Mouse (Mus musculus): Measurements from ENCODE around the gene Slc48a1. TPM values are rescaled to one million over a fixed set of nuclear protein-coding genes. Genes with fewer than 3 reads are reported as not detected.

Slc48a1 gene
- polyA plus RNA-seq, 1 experiment from 2014 or later = 45.1 TPM

- H3K4me1 ChIP-seq (ENCODE audit: control insufficient read depth, insufficient read depth, low read length) = peaks cover 23% of the 10 kb centered on the region
- H3K27ac ChIP-seq (ENCODE audit: low read depth, low read length) = peak overlapping the region; percentile 73; the same call in 1 of the 2 replicates
Observed at GRCm38 (mm10) chr15:97766594-97767279, 11.6 kb upstream of the Slc48a1 start.

DNA sequence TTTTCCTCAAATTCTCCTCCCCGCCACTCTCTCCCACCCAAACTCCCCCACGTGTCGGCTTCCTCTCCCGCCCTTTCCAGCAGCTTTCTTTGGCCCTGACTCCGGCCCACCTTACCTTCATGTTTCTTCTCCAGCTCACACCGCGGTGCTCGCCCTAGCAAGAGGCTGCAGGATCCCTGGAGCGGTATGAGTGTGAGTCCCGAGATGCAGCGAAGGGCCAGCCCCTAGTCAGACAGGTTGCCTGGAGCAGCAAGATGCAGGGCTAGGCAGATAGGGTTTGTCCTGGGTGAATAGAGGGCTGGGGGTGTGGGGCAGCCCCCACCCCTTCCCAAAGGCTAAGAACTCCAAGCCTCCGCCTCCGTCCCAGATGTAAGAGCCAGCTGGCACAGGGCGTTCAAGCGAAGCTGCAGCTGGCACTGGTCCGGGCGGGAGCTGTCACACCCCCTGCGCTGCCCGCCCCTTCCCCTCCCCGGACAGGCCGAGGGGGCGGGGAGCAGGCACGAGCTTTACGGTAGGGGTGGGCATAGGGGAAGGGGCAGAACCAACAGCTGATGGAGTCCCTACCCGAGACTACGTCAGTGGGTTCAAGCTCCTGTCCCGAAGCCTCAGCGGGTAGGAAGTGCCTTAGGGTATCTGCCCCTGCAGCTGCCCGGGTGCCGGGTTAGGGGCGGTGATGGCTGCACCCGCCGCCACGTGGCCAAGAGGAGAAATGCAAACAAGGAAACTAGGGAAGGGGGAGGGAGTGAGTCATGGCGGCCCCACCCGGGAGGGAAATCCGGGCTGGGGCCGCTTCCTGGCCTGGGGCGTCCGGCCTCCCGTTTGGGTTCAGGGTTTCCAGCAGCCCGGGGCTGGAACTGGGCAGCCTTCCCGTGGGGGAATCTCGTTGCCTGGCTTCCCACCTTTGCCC, 10.8 kb upstream of the Slc48a1 start, which contains the start of gene Rapgef3:
Rapgef3 (minus strand) TSS at position 693 of the 907 bp plus-strand sequence.
- WGBS (ENCODE audit: insufficient replicate concordance) = under 1% methylated on average over 43 of the region's 44 CpGs

More at GRCm38 (mm10) chr15:97766594-97767279, 11.6 kb upstream of the Slc48a1 start:
- H3K9me3 ChIP-seq (replicated peaks; ENCODE audit: control insufficient read depth, low read length) = no peaks in the 10 kb centered on the region
- no peaks in the 10 kb centered on the region for H3K36me3 ChIP-seq (ENCODE audit: control insufficient read depth, insufficient read depth, low read length)
- peak overlapping the region; percentile 73 for H3K9ac ChIP-seq (ENCODE audit: low read depth, low read length)
- peak overlapping the region; percentile 84 for H3K4me2 ChIP-seq
- 7% methylated on average over 23 of the region's 23 CpGs for WGBS (ENCODE audit: insufficient replicate concordance)
- peaks cover 22% of the 10 kb centered on the region for H3K27me3 ChIP-seq (ENCODE audit: control insufficient read depth, insufficient read depth, low read length)
- peak overlapping the region; percentile 48 for H3K4me3 ChIP-seq (ENCODE audit: low read depth, low read length)
- no peak for ATAC-seq (replicated peaks; ENCODE audit: insufficient number of reproducible peaks, low FRiP score, low TSS enrichment)

DNA sequence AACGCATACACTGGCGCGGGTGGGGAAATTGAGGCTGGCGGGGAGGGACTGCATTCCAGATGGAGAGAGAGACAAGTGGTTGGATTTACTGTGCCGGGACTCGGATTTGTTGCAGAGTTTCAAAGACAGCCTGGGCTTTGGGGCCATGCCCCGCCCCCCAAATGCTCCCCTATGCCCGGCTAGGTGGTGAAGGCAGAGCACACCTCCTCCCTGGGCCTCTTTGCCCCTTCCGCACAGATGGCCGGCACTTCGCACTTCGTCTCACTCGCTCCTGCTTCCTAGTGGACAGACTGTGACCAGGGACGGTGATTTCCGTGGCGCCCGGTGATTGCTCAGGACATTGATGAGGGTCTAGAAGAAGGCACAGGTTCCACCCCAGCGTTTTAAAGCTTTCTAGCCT, 10.1 kb upstream of the Slc48a1 start:
- Histone ChIP-seq H3K27ac (ENCODE audit: low read depth, low read length) (peak overlapping the region; percentile 73), H3K4me2 (peak overlapping the region; percentile 84), H3K36me3 (ENCODE audit: control insufficient read depth, insufficient read depth, low read length) (no peaks in the 10 kb centered on the region), H3K9me3 (replicated peaks; ENCODE audit: control insufficient read depth, low read length) (no peaks in the 10 kb centered on the region), H3K27me3 (ENCODE audit: control insufficient read depth, insufficient read depth, low read length) (peaks cover 22% of the 10 kb centered on the region), H3K4me3 (ENCODE audit: low read depth, low read length) (peak overlapping the region; percentile 48), H3K9ac (ENCODE audit: low read depth, low read length) (peak overlapping the region; percentile 73), H3K4me1 (ENCODE audit: control insufficient read depth, insufficient read depth, low read length) (peaks cover 32% of the 10 kb centered on the region)
- WGBS (ENCODE audit: insufficient replicate concordance) = 3% methylated on average over 18 of the region's 18 CpGs
- ATAC-seq (replicated peaks; ENCODE audit: insufficient number of reproducible peaks, low FRiP score, low TSS enrichment) = peak; percentile 37; the same call in 1 of the 2 replicates

More for the DNA sequence above, 10.8 kb upstream of the Slc48a1 start, which contains the start of gene Rapgef3:
- H3K36me3 ChIP-seq (ENCODE audit: control insufficient read depth, insufficient read depth, low read length) = no peaks in the 10 kb centered on the region
- H3K9ac ChIP-seq (ENCODE audit: low read depth, low read length) = peak within 1 kb of the TSS; percentile 73
- H3K27ac ChIP-seq (ENCODE audit: low read depth, low read length) = peak within 1 kb of the TSS; percentile 73
- peaks cover 22% of the 10 kb centered on the region for H3K27me3 ChIP-seq (ENCODE audit: control insufficient read depth, insufficient read depth, low read length)
- peaks cover 29% of the 10 kb centered on the region for H3K4me1 ChIP-seq (ENCODE audit: control insufficient read depth, insufficient read depth, low read length)
- H3K9me3 ChIP-seq (replicated peaks; ENCODE audit: control insufficient read depth, low read length) = no peaks in the 10 kb centered on the region
- peak within 1 kb of the TSS; percentile 84 for H3K4me2 ChIP-seq
- peak within 1 kb of the TSS; percentile 48 for H3K4me3 ChIP-seq (ENCODE audit: low read depth, low read length)
- peak; percentile 85 for ATAC-seq (replicated peaks; ENCODE audit: insufficient number of reproducible peaks, low FRiP score, low TSS enrichment)

DNA sequence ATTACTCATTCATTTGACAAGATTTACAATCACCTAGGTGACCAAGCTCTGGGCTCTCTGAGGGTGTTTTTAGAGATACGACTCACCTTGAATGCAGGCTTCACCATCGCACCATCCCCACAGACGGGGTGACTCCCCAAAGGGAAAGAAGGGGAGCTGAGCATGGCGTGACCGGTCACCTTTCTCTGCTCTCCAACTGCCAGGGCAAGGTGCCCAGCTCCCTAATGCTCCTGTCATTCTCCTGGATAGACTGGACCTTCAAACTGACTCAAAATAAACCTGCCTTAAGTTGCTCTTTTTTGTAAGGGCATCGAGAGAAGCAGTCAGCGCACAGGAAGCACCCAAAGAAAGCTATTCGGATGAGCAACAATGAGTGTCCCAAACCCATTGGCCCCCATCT, 8.0 kb upstream of the Slc48a1 start:
- H3K4me1 ChIP-seq (ENCODE audit: control insufficient read depth, insufficient read depth, low read length) = peaks cover 45% of the 10 kb centered on the region
- H3K4me2 ChIP-seq = no peak overlapping the region
- H3K27ac ChIP-seq (ENCODE audit: low read depth, low read length) = no peak overlapping the region
- WGBS (ENCODE audit: insufficient replicate concordance) = 78% methylated on average over 8 of the region's 8 CpGs
- no peaks in the 10 kb centered on the region for H3K9me3 ChIP-seq (replicated peaks; ENCODE audit: control insufficient read depth, low read length)
- H3K9ac ChIP-seq (ENCODE audit: low read depth, low read length) = no peak overlapping the region
- no peak for ATAC-seq (replicated peaks; ENCODE audit: insufficient number of reproducible peaks, low FRiP score, low TSS enrichment)
- H3K4me3 ChIP-seq (ENCODE audit: low read depth, low read length) = no peak overlapping the region
- peaks cover 19% of the 10 kb centered on the region for H3K27me3 ChIP-seq (ENCODE audit: control insufficient read depth, insufficient read depth, low read length)
- no peaks in the 10 kb centered on the region for H3K36me3 ChIP-seq (ENCODE audit: control insufficient read depth, insufficient read depth, low read length)

DNA sequence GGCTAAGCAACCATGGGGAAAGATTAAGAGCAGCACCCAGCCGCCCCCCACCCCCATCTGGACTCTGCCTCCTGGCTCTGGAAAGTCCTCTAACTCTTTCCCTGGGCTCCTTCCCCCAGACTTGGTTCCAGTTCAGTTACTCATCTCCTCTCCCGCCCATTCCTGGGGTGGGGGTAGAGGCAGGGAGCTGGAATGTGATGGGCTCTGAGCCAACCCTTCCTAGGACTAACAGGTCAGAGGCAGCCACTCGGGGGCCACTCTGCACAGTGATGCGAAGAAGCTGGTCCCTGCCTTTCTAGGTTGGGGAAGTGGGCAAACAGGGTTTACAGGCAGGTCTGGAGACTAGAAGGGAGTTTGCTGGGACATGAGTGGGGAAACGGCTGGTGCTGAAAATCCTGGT, 5.2 kb upstream of the Slc48a1 start:
- Histone ChIP-seq H3K9ac (ENCODE audit: low read depth, low read length) (0 out of 2 replicates have a peak overlapping the region, but pooled peaks have one; percentile 30), H3K27me3 (ENCODE audit: control insufficient read depth, insufficient read depth, low read length) (0 out of 2 replicates have a peak, but pooled peaks cover 2% of the 10 kb centered on the region), H3K4me2 (peak overlapping the region; percentile 36), H3K36me3 (ENCODE audit: control insufficient read depth, insufficient read depth, low read length) (no peaks in the 10 kb centered on the region), H3K9me3 (replicated peaks; ENCODE audit: control insufficient read depth, low read length) (no peaks in the 10 kb centered on the region), H3K4me1 (ENCODE audit: control insufficient read depth, insufficient read depth, low read length) (peaks cover 27% of the 10 kb centered on the region), H3K27ac (ENCODE audit: low read depth, low read length) (peak overlapping the region; percentile 83), H3K4me3 (ENCODE audit: low read depth, low read length) (no peak overlapping the region; the same call in 1 of the 2 replicates)
- ATAC-seq (replicated peaks; ENCODE audit: insufficient number of reproducible peaks, low FRiP score, low TSS enrichment) = peak; percentile 78
- WGBS (ENCODE audit: insufficient replicate concordance) = 13% methylated on average over 5 of the region's 5 CpGs

- no peak for ATAC-seq (replicated peaks; ENCODE audit: insufficient number of reproducible peaks, low FRiP score, low TSS enrichment)
- H3K4me1 ChIP-seq (ENCODE audit: control insufficient read depth, insufficient read depth, low read length) = peaks cover 28% of the 10 kb centered on the region
- H3K4me3 ChIP-seq (ENCODE audit: low read depth, low read length) = no peak overlapping the region
- peak overlapping the region; percentile 83 for H3K27ac ChIP-seq (ENCODE audit: low read depth, low read length)
- H3K36me3 ChIP-seq (ENCODE audit: control insufficient read depth, insufficient read depth, low read length) = no peaks in the 10 kb centered on the region
- 41% methylated on average over 5 of the region's 5 CpGs for WGBS (ENCODE audit: insufficient replicate concordance)
- 0 out of 2 replicates have a peak overlapping the region, but pooled peaks have one; percentile 49 for H3K9ac ChIP-seq (ENCODE audit: low read depth, low read length)
- no peaks in the 10 kb centered on the region for H3K9me3 ChIP-seq (replicated peaks; ENCODE audit: control insufficient read depth, low read length)
- H3K4me2 ChIP-seq = peak overlapping the region; percentile 36
- H3K27me3 ChIP-seq (ENCODE audit: control insufficient read depth, insufficient read depth, low read length) = 0 out of 2 replicates have a peak, but pooled peaks cover 2% of the 10 kb centered on the region
Observed at GRCm38 (mm10) chr15:97773961-97774370, 4.4 kb upstream of the Slc48a1 start.

GRCm38 (mm10) chr15:97776514-97776913, 1.8 kb upstream of the Slc48a1 start:
- ATAC-seq (replicated peaks; ENCODE audit: insufficient number of reproducible peaks, low FRiP score, low TSS enrichment) = no peak
- peaks cover 33% of the 10 kb centered on the region for H3K4me1 ChIP-seq (ENCODE audit: control insufficient read depth, insufficient read depth, low read length)
- no peaks in the 10 kb centered on the region for H3K27me3 ChIP-seq (ENCODE audit: control insufficient read depth, insufficient read depth, low read length)
- no peak overlapping the region for H3K27ac ChIP-seq (ENCODE audit: low read depth, low read length)
- no peak overlapping the region for H3K4me2 ChIP-seq
- H3K4me3 ChIP-seq (ENCODE audit: low read depth, low read length) = no peak overlapping the region
- no peak overlapping the region for H3K9ac ChIP-seq (ENCODE audit: low read depth, low read length)
- H3K36me3 ChIP-seq (ENCODE audit: control insufficient read depth, insufficient read depth, low read length) = no peaks in the 10 kb centered on the region
- no peaks in the 10 kb centered on the region for H3K9me3 ChIP-seq (replicated peaks; ENCODE audit: control insufficient read depth, low read length)
- 10% methylated on average over 8 of the region's 8 CpGs for WGBS (ENCODE audit: insufficient replicate concordance)

- no peak overlapping the region for H3K4me2 ChIP-seq
- H3K9me3 ChIP-seq (replicated peaks; ENCODE audit: control insufficient read depth, low read length) = no peaks in the 10 kb centered on the region
- H3K27ac ChIP-seq (ENCODE audit: low read depth, low read length) = no peak overlapping the region
- no peak for ATAC-seq (replicated peaks; ENCODE audit: insufficient number of reproducible peaks, low FRiP score, low TSS enrichment)
- H3K9ac ChIP-seq (ENCODE audit: low read depth, low read length) = no peak overlapping the region
- no peaks in the 10 kb centered on the region for H3K36me3 ChIP-seq (ENCODE audit: control insufficient read depth, insufficient read depth, low read length)
- H3K27me3 ChIP-seq (ENCODE audit: control insufficient read depth, insufficient read depth, low read length) = no peaks in the 10 kb centered on the region
- peaks cover 33% of the 10 kb centered on the region for H3K4me1 ChIP-seq (ENCODE audit: control insufficient read depth, insufficient read depth, low read length)
- H3K4me3 ChIP-seq (ENCODE audit: low read depth, low read length) = no peak overlapping the region
- WGBS (ENCODE audit: insufficient replicate concordance) = 79% methylated on average over 6 of the region's 6 CpGs
Observed at GRCm38 (mm10) chr15:97776919-97777318, 1.4 kb upstream of the Slc48a1 start.

Data from heart, embryonic 11.5 days (tissue).